Mouse (Mus musculus) Patski (cell line): Measurements from ENCODE around the gene Cpsf4. TPM values are rescaled to one million over a fixed set of nuclear protein-coding genes. Genes with fewer than 3 reads are reported as not detected.
A peak's percentile ranks its signal among the peaks of the same experiment; 100 is the strongest.
"Not testable (repeated sequence)": the region's sequence is repeated elsewhere in the genome, so short reads cannot be mapped to it uniquely, and the experiment has no call there.

Experiments
- ATAC-seq: fragments of 100-300 bp; one replicate; pipeline ENCODE4 v1.8.0; 2021
- CTCF ChIA-PET: fragments of 350-600 bp; sonication (Branson Sonifier 250); formaldehyde crosslinking; loops from one replicate; lab custom pipeline; 2022; ENCODE audit warnings: inconsistent platforms; lab: Charles Lee
- POLR2A ChIA-PET: fragments of 350-600 bp; sonication (Branson Sonifier 250); formaldehyde crosslinking; loops from one replicate; lab custom pipeline; 2022; ENCODE audit warnings: antibody characterized with exemption, inconsistent platforms; lab: Charles Lee
- DNase-seq: peaks from one replicate; pipeline ENCODE4 v3.0.0-alpha.2; 2011; ENCODE audit warnings: low read depth, low spot score
- H3K27me3 ChIP-seq: fragments of 371-371 bp; one replicate; pipeline ENCODE4 v1.5.1; 2021
- CTCF ChIP-seq: fragments of 100-300 bp; IDR thresholded peaks from one replicate; pipeline ENCODE4 v1.5.1; 2021
- in situ Hi-C: fragments of 300-500 bp; cut with MboI; formaldehyde crosslinking; loops from 3 replicates; pipeline ENCODE4 v1.11.1; 2018; ENCODE audit warnings: low pct_unique_long_range_greater_than_20kb, mixed read lengths
- polyA plus RNA-seq: library from polyadenylated mRNA; unstranded; gene quantifications from one replicate; pipeline ENCODE4 v1.2.3, GENCODE M21; 2021

Gene Cpsf4
- 33.9 TPM for polyA plus RNA-seq

DNA sequence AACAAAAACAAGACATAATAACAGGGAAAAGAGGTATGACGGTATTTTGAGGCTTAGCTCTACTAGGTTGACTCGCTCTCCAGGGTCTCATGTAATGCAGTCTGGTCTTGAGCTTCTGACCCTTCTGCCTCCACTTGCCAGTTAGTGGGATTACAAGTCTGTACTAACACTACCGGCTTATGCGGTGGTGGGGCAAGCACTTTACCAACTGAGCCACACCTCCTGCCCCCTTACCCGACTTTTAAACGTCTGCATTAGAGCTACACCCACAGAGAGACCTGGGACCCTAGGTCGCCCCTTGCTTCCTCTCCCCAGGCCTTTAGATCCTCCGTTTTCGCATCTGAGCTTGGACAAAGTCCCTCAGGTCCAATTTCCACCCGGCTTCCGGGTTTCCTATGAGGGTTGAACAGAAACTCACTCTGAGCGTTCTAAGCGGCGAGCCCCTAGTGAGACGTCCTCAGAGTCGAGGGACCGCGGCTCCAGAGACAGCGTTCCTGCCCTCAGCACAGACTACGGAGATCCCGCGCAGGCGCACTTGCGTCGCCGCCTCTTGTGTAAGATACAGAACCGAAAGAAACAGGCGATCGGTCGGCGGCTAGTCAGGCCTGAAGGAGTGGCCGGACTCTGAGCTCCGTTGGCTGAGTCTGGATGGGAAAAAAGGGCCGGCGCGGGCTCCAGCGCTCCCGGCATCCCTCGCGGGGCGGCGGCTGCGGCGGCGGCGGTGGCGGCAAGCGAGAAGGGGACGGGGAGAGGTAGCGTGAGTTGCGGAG is at the start of gene Cpsf4, which contains the start of gene Ptcd1:
Gene Cpsf4 (plus strand): TSS at position 678 of the 770 bp plus-strand sequence.
Gene Ptcd1 (minus strand): TSS at position 573 of the 770 bp plus-strand sequence.
- ATAC-seq: peak; percentile 91
- in situ Hi-C loops: no loop called here
- ChIA-PET POLR2A (interaction anchor here (0.6 to 1.2 kb wide), 4 partner anchors 15 to 1061 kb away, joined by 3 to 5 read pairs (median 4); no protein-coding TSS in a partner anchor), CTCF (interaction anchor here (1.2 to 2.4 kb wide), 3 partner anchors 10 to 24 kb away, joined by 3 to 8 read pairs (median 5); no protein-coding TSS in a partner anchor)
- no peak for TF ChIP-seq CTCF
- peak; percentile 95 for DNase-seq
- H3K27me3 ChIP-seq: no peaks in the 10 kb centered on the region

DNA sequence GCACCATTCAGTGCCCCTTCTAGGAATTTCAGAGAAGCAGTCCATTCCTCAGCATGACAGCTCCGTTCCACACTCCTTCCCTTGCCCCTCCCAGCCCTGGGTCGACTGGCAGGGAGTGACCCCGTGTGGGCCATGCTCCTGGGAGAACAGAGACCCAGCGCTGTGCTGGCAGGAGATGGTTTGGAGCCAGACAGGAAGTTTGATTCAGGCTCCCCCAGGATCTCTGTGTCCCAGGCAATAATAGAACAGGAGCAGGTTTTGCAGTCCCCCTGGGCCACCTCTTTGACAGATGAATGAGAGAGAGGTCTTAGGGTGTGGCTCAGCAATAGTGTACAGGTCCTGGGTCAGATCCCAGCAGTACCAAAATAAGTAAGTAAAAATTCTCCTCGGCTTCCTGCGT is 49.0 kb upstream of the Cpsf4 start:
- CTCF ChIA-PET: no interaction called here
- TF ChIP-seq CTCF: no peak
- POLR2A ChIA-PET: interaction anchor here (0.9 kb wide), 1 partner anchor 11 kb away, joined by 3 read pairs; no protein-coding TSS in a partner anchor
- DNase-seq: no peak
- ATAC-seq: no peak
- H3K27me3 ChIP-seq: no peaks in the 10 kb centered on the region
- in situ Hi-C loops: no loop called here

DNA sequence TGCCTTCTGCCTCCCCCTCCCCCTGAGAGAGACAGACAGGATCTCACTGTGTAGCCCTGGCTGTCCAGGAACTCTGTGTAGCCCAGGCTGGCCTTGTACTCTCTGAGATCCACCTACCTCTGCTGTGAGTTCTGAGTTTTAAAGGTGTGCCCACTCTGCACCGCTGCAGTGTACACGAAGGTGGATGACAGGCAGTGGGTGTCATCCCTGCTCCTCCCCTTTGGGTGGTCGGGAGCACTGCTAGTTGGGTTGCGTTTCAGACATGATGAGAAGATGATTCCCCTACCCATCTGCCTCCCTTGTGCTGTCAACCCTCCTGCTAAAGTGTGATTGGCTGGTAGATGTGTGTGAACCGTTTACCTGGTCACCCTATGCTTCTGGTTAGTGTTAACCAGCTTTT is 48.6 kb upstream of the Cpsf4 start:
- in situ Hi-C loops: no loop called here
- no peak for TF ChIP-seq CTCF
- no peak for ATAC-seq
- H3K27me3 ChIP-seq: no peaks in the 10 kb centered on the region
- ChIA-PET POLR2A (interaction anchor here (0.7 kb wide), 1 partner anchor 10 kb away, joined by 4 read pairs; no protein-coding TSS in a partner anchor), CTCF (no interaction called here)
- DNase-seq: no peak

DNA sequence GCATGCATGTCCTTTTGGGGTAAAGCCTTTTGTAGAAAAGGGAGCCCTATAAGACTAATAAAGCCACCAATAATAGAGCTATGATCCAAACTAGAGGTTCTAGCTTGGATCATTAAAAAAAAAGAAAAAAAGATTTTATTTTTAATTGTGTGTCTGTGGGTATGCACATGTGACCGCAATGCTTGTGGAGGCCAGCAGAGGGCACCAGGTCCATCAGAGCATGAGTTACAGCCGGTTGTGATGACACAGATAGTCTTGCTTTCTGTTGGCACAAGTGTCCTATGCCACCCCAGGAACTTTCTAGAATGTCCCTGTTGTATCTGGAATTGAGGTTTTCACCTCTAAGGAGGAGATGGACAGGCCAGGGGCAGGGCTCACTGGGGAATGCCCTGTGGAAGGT is 47.6 kb upstream of the Cpsf4 start:
- no peak for TF ChIP-seq CTCF
- ATAC-seq (no peak), DNase-seq (no peak)
- no peaks in the 10 kb centered on the region for H3K27me3 ChIP-seq
- ChIA-PET POLR2A (interaction anchor here (0.7 to 0.9 kb wide), 3 partner anchors 8 to 14 kb away, joined by 3 to 4 read pairs (median 3); no protein-coding TSS in a partner anchor), CTCF (no interaction called here)
- in situ Hi-C loops: no loop called here

DNA sequence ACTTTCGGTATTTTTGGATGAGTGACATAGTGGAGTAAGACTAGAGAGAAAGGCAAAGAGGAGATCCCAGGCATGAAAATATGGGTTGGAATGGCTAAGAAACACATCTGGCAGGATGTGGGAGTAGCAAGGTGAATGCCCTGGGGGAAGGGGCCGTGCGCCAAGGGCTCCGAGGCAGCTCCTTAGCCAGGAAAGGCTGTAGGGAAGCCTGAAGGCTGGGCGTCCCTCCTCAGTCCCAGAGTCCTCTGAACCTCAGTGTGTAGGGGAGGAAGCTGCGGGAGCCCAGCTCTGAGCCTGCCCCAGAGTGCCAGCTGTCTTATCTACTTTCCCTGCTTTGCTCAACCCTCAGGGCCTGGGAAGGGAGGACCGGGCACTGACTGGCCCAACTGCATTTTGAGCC is 46.1 kb upstream of the Cpsf4 start:
- ATAC-seq (no peak), DNase-seq (no peak)
- ChIA-PET POLR2A (interaction anchor here (1.0 kb wide), 1 partner anchor 38 kb away, joined by 3 read pairs; the partner anchor contains the start of gene Arpc1a), CTCF (interaction anchor here (0.8 kb wide), 1 partner anchor 10 kb away, joined by 3 read pairs; no protein-coding TSS in a partner anchor)
- no peaks in the 10 kb centered on the region for H3K27me3 ChIP-seq
- in situ Hi-C loops: no loop called here
- no peak for TF ChIP-seq CTCF

DNA sequence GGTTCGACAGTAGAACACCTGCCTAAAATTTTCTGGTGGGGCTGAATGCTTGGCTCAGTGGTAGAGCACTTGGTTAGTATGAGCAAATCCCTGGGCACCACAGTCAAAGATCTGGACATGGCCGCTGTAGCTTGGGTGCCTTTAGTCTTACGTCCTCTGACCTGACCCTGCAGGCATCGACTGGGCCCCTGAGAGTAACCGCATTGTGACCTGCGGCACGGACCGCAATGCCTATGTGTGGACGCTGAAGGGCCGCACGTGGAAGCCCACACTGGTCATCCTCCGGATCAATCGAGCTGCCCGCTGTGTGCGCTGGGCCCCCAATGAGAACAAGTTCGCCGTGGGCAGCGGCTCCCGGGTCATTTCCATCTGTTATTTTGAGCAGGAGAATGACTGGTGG is 43.6 kb upstream of the Cpsf4 start:
- ChIA-PET POLR2A (interaction anchor here (0.9 kb wide), 1 partner anchor 40 kb away, joined by 3 read pairs; no protein-coding TSS in a partner anchor), CTCF (interaction anchor here (1.3 kb wide), 1 partner anchor 16 kb away, joined by 3 read pairs; no protein-coding TSS in a partner anchor)
- in situ Hi-C loops: no loop called here

DNA sequence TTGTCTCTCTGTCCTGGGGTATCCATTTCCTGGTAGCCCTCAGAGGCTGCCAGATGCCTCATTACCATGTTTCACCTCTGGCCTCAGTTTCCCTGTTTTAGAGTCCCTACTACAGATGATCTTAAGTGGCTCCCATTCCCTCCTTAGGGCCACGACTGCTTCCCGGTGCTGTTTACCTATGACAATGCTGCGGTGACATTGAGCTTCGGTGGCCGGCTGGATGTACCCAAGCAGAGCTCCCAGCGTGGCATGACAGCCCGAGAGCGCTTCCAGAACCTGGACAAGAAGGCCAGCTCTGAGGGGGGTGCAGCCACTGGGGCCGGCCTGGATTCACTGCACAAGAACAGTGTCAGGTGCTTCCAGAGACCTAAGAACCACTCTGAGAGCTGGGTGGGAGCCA is 40.4 kb upstream of the Cpsf4 start:
- DNase-seq (no peak), ATAC-seq (no peak)
- H3K27me3 ChIP-seq: no peaks in the 10 kb centered on the region
- CTCF ChIA-PET: interaction anchor here (0.9 to 1.3 kb wide), 2 partner anchors 10 to 16 kb away, joined by 3 to 6 read pairs; no protein-coding TSS in a partner anchor
- POLR2A ChIA-PET: no interaction called here
- in situ Hi-C loops: no loop called here
- no peak for TF ChIP-seq CTCF

More for the DNA sequence above, 43.6 kb upstream of the Cpsf4 start:
- DNase-seq (no peak), ATAC-seq (no peak)
- H3K27me3 ChIP-seq: no peaks in the 10 kb centered on the region
- no peak for TF ChIP-seq CTCF

DNA sequence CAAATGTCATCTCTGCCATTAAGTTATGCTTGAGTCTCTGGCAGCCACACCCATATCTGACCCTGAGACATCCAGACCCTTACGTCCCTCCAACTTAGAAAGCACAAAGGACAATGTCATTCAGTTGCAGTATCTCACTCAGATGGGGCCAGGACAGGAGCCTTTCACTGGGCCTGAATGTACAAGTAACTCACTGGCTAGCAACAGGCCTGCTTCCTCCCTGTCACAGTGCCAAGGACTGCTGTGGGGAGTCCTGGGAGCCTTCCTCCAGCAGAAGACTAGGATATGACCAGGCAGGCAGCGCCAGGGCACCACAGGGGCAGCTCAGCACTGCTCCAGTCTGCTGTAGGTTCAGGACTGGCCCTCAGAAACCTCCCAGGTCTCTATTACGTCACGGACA is 37.9 kb upstream of the Cpsf4 start:
- no peaks in the 10 kb centered on the region for H3K27me3 ChIP-seq
- POLR2A ChIA-PET: interaction anchor here (0.8 to 1.1 kb wide), 2 partner anchors 10 to 12 kb away, joined by 3 to 4 read pairs; no protein-coding TSS in a partner anchor
- ATAC-seq (no peak), DNase-seq (no peak)
- CTCF ChIA-PET: no interaction called here
- in situ Hi-C loops: no loop called here
- no peak for TF ChIP-seq CTCF

DNA sequence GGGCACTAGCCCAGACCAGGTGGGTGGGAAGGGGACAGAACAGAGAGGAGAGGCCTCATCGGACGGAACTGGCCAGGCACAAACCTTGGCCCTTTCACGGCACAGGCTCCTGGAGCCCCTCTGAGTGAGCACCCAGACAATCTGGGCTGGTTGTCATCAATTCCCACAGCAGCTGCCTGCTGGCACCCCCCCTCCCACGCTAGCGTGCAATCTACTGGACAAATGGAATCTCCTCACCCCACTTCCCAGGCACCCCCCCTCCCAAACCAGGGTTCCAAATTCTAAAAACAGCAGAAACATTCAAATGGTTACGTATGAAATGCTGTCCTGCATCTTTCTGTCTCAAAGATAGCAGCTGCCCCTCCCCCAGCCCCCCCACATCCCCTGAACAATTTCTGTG is 37.2 kb upstream of the Cpsf4 start:
- POLR2A ChIA-PET: interaction anchor here (1.4 kb wide), 1 partner anchor 13 kb away, joined by 6 read pairs; no protein-coding TSS in a partner anchor
- H3K27me3 ChIP-seq, CTCF ChIA-PET, DNase-seq, ATAC-seq, in situ Hi-C loops: not testable (repeated sequence)

DNA sequence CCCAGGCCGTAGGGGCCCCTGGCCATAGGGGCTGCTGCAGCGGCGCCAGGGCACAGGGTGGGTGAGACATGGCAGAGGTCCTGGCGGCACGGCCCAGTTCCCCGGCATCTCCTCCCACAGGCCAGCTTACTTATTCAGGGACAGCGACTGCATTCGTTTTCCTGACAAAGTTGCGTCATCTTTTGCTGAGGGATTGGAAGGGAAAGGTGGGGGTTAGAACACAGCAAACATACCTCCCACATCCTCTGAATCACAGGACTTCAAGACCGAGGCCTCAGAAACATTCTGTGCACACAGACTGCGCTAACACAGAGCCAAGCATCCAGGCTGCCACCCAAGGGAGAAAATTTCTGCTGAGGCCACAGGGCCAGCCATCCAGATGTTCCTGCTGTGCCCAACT is 36.8 kb upstream of the Cpsf4 start:
- CTCF ChIA-PET: interaction anchor here (0.8 kb wide), 1 partner anchor 9 kb away, joined by 3 read pairs; no protein-coding TSS in a partner anchor
- H3K27me3 ChIP-seq: no peaks in the 10 kb centered on the region
- in situ Hi-C loops: no loop called here
- POLR2A ChIA-PET: interaction anchor here (1.4 kb wide), 1 partner anchor 13 kb away, joined by 6 read pairs; no protein-coding TSS in a partner anchor
- peak; percentile 85 for ATAC-seq
- TF ChIP-seq CTCF: no peak
- peak; percentile 79 for DNase-seq
